Mouse (Mus musculus): ENCODE results near the gene Guca2b.

Guca2b gene

DNA sequence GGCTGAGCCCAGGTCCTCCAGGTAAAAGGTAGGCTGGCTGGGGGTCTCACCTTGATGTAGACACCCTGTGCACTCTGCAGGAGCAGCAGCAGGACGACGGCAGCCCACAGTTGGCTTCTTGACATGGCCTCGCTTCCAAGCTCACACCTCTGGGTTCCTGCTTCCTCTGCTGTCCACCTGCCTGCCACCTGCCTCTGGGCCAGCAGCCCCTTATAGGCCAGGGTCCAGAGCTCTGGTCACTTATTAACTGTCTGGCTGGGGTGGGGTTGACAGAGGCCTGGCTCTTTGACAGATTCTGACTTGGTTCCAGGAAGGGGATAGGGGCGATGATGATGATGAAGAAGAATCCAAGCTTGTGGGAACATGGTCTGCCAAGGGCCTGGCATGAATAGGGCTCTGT is at the start of gene Guca2b:
TSS of gene Guca2b (minus strand) at position 224 of the 400 bp plus-strand sequence.
- DNase-seq (ENCODE audit: low spot score in 2 of 2) = no peak

- DNase-seq (ENCODE audit: low spot score in 2 of 2) = no peak
Measured at GRCm38 (mm10) chr4:119707751-119708150, 49.0 kb upstream of the Guca2b start.

- DNase-seq (ENCODE audit: low spot score in 2 of 2) = no peak
Measured at GRCm38 (mm10) chr4:119707326-119707725, 48.6 kb upstream of the Guca2b start.

GRCm38 (mm10) chr4:119703965-119704364 is 45.2 kb upstream of the Guca2b start:
- no peak for DNase-seq (ENCODE audit: low spot score in 2 of 2)

DNA sequence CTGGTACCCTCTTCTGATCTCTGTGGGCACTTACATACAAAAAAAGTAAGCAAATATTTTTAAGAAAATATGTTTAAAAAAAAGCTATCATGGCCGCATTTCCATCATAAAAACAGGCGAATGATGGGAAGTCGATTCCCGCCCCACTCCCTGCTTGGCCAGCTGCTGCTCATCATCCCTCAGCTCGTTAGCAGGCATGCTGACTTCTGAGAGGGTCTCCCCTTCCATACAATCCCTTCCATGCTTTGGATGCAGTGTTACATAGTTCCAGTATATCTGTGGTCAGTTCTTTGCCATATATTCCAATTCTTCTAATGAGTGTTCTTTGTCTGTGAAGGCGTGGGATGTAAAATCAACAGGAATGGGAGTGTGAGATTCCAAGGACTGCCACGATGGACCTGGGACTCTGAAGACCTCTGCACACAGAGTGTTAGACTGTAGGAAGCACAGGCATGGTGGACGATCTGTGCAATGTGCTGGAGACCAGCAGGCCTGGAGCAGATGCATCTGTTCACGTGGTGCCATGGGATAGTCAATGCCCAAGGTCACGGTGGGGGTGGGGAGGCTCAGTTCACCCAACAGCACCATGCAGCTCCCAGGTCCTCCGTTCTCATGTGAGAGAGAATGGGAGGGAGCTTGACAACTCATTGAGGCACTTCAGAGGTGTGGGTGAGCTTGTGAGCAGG is 42.7 kb upstream of the Guca2b start:
- no peak for DNase-seq (ENCODE audit: low spot score in 2 of 2)

- DNase-seq (ENCODE audit: low spot score in 2 of 2) = no peak
Measured at GRCm38 (mm10) chr4:119698339-119698738, 39.6 kb upstream of the Guca2b start.

DNA sequence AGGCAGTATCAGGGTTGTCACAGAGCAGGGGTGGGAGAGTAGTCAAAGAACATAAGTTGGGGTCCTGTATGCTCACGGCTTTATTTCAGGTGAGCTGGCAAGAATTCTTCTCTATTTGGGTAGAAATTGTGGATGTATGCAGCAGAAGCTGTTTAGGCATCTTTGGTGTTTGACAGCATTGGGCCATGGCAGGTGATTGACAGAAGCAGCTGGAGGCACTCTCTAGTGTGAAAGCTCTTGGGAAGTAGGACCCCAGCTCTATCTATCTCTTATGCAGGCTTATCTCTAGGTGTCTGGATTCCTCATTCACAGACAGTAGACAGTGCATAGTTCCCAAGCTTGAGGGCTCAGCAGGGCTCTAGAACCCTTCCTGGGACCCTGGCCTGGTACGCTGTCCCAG is 27.0 kb upstream of the Guca2b start:
- DNase-seq (ENCODE audit: low spot score in 2 of 2) = no peak

DNA sequence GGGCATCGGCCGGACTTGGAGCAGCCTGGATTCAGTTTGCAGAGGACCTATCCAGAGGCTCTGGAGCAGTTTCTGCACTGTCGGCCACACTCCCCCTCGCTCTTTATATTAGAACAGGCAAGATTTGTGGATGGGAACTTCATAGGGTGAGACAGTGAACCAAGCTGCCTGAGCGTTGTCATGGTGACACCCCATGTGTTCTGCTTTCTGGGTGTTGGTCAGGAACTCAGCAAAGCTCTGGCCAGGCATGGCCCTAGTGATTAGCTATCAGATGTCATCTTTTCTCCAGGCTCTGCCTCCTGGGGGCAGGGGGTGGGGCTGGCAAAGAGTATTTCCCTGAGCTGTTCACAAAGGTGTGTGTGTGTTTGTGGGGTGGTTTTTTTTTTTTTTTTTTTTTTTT is 23.8 kb upstream of the Guca2b start:
- DNase-seq (ENCODE audit: low spot score in 2 of 2) = no peak

- DNase-seq (ENCODE audit: low spot score in 2 of 2) = peak in 1 of 2 experiments; percentile 30
Measured at GRCm38 (mm10) chr4:119672685-119673084, 13.9 kb upstream of the Guca2b start.

- DNase-seq (ENCODE audit: low spot score in 2 of 2) = no peak
Measured at GRCm38 (mm10) chr4:119671164-119671563, 12.4 kb upstream of the Guca2b start.

DNA sequence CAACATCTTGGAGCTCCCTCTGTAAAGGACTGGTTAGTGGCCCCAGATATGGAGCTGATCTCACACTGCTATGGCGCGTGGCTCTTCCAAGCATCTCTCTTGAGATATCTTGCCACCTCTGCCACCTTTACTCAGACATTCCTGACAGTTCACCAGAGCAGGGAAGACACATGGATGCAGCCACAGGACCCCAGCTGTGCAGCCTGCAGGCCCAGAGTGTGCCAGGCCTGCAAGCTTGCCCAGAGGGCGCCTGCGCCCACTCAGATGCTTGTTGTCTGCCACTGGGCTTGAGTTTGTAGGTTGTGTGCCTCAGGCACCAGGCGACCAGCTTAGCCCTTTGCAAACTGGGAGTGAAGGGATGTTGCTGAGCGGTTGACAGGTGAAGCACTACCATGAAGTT is 12.0 kb upstream of the Guca2b start:
- no peak for DNase-seq (ENCODE audit: low spot score in 2 of 2)

GRCm38 (mm10) chr4:119670210-119670555 is 11.4 kb upstream of the Guca2b start:
- DNase-seq (ENCODE audit: low spot score in 2 of 2) = no peak

GRCm38 (mm10) chr4:119669356-119670209 is 10.8 kb upstream of the Guca2b start:
- DNase-seq (ENCODE audit: low spot score in 2 of 2) = no peak

DNA sequence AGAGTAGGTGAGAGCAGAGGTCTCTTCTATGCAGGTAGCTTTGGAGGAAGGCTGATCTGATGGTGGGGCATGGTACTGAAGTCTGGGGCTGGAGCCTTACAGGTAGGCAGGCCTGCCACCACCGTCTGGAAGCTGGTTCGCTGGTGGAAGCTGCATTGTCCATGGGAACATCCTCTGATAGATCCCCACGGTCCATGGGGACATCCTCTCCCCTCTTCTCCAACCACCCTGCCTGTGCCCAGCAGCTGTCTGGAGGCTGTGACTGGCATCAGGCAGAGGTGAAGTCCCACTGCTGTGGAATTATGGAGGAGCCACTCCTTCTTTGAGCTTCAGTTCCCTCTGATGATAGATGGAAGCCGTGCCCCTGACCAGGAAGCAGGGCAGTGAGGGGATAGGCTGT is 9.8 kb upstream of the Guca2b start:
- no peak for DNase-seq (ENCODE audit: low spot score in 2 of 2)

DNA sequence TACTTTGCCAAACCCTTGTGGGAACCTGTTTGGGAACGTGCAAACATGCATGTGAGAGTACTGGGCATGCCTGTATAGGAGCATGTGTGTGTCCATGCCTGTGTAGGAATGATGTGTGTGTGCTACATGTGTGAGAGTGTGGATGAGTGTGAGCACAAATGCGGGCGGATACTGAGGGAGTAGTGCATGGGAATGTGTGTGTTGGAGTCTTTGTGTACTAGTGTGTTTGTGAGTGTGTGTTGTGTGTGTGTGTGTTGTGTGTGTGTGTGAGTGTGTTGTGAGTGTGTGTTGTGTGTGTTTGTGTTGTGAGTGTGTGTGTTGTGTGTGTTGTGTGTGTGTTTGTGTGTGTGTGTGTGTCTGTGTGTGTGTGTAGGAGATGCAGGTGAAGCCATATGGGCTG is 9.4 kb upstream of the Guca2b start:
- DNase-seq (ENCODE audit: low spot score in 2 of 2) = no peak

- DNase-seq (ENCODE audit: low spot score in 2 of 2) = peak in 1 of 2 experiments; percentile 20
Measured at GRCm38 (mm10) chr4:119667454-119667853, 8.7 kb upstream of the Guca2b start.

- DNase-seq (ENCODE audit: low spot score in 2 of 2) = no peak
Measured at GRCm38 (mm10) chr4:119666116-119666515, 7.4 kb upstream of the Guca2b start.

DNA sequence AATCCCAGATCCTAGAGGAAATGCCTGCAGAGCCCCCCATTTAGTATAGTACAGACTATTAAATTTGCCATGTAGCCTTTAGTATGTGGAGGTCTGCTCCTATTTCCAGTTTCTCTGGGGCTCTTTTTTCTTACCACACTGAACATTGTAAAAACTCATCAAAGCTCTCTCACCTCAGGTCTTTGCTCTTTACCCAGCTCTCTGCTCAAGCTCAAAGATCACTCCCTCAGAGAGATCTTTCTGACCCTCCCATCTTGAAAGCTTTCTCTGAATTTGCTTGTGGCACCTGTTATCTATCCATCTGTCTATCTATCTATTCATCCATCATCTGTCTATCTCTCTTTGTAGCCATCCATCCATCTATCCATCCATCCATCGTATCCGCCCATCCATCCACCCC is 6.4 kb upstream of the Guca2b start:
- no peak for DNase-seq (ENCODE audit: low spot score in 2 of 2)

GRCm38 (mm10) chr4:119663409-119664095 is 4.8 kb upstream of the Guca2b start:
- no peak for DNase-seq (ENCODE audit: low spot score in 2 of 2)

DNA sequence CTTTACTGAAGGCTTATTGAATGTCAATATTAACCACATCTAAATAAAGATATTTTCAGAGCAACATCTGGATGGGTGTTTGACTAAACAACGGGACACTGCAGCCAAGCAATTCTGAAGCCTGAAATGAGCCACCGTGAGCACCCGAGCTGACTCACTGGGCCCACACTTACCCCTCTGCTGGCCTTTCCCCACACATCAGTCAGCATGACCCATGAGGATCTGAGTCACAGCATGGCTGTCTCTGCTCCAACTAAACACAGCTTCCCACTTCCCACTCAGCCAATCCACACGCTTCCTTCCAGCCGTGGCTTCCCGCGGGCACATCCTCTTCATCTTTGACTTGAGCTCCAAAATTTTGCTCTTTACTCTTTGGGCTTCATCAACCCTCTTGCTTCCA is 4.2 kb upstream of the Guca2b start:
- DNase-seq (ENCODE audit: low spot score in 2 of 2) = peak in 1 of 2 experiments; percentile 33

- no peak for DNase-seq (ENCODE audit: low spot score in 2 of 2)
Measured at GRCm38 (mm10) chr4:119662151-119662550, 3.4 kb upstream of the Guca2b start.

DNA sequence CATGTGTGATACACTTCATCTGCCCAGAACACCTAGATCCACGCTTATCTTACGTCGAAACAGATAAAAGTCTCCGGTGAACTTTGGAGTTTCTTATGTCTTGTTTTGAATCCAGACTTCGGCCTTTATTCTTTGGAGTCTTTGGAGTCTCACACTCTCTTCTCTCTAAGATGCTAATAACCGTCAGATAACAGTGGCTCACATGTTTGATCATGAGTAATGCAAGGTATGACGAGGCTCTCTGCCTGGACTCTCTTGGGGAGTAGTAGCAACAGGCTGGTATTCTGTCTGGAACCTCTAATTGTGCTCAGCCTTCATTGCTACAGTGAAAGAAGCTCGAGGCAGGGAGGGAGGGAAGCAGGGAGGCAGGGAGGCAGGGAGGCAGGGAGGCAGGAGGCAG is 1.3 kb upstream of the Guca2b start:
- DNase-seq (ENCODE audit: low spot score in 2 of 2) = no peak

DNA sequence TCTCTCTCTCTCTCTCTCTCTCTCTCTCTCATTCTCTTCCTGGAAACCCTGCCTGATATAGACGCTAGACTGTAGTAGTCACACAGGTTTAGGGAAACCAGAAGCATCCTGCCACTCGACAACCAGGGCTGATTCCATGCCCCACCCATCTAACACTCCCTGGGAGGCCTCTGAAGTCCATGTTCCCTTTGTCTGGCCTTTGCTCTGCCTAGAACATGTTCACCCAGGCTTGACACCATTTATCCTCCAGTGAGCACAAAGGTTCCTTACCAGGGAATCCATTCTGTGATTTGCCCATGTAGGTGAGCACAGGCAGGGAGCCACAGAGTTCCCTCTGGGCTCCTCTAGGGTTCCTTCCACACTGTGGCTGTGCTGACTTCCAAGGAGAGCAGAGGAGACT is 508 bp downstream of the Guca2b start:
- no peak for DNase-seq (ENCODE audit: low spot score in 2 of 2)

All from frontal cortex, postnatal 36 days (tissue).